Mouse (Mus musculus): ENCODE results near the gene Ttc1.
A peak's percentile ranks its signal among the peaks of the same experiment; 100 is the strongest.

Ttc1 gene

GRCm38 (mm10) chr11:43747233-43748226, at the start of gene Ttc1:
Gene Ttc1 (minus strand): TSS chr11:43748008.
- peak; percentile 93 for DNase-seq (ENCODE audit: low read depth, low spot score)

GRCm38 (mm10) chr11:43795992-43796391, 48.2 kb upstream of the Ttc1 start:
- DNase-seq (ENCODE audit: low read depth, low spot score): peak; percentile 11

DNA sequence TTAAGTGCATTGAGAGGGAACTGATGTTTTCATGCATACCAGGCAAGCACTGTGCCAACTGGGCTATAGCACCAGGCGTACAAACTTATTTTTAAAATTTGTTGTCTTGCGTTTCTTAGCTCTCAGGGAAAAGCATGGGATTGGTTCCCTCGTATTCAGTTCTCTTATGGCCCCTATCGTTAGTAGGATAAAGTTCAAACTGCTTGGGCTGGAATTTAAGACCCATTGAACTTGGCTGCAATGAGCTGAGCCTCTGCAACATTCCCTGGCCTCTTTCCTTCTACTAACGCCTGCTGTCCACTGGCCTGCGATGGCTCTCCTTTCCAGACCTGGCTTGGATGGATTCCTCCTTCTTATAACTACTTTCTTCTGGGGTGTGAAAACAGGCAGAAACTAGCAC, 42.6 kb upstream of the Ttc1 start:
- no peak for DNase-seq (ENCODE audit: low read depth, low spot score)

- DNase-seq (ENCODE audit: low read depth, low spot score): peak; percentile 28
Observed at GRCm38 (mm10) chr11:43783772-43784171, 36.0 kb upstream of the Ttc1 start.

GRCm38 (mm10) chr11:43783106-43783505, 35.3 kb upstream of the Ttc1 start:
- DNase-seq (ENCODE audit: low read depth, low spot score): no peak

- DNase-seq (ENCODE audit: low read depth, low spot score): no peak
Observed at GRCm38 (mm10) chr11:43779551-43779950, 31.7 kb upstream of the Ttc1 start.

- no peak for DNase-seq (ENCODE audit: low read depth, low spot score)
Observed at GRCm38 (mm10) chr11:43776324-43776694, 28.5 kb upstream of the Ttc1 start.

GRCm38 (mm10) chr11:43775469-43776323, 27.9 kb upstream of the Ttc1 start:
- no peak for DNase-seq (ENCODE audit: low read depth, low spot score)

- DNase-seq (ENCODE audit: low read depth, low spot score): no peak
Observed at GRCm38 (mm10) chr11:43773725-43774124, 25.9 kb upstream of the Ttc1 start.

DNA sequence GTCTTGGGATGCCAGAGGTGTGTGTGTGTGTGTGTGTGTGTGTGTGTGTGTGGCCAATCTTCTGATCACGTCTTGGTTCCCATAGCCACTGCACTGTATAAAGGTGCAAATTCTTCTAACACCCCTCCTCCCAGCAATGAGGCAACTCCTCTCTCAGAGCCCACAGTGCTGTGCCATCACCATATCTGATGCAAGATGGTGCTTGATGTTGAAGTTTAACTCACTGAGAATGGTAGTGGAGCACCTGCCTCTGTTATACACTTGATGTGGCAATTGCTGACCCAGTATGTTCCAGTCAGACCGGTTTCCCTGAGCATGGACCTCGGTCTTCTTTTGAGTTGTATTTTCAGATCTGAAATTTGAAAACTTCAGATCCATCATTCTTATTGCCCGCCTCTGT, 22.3 kb upstream of the Ttc1 start:
- DNase-seq (ENCODE audit: low read depth, low spot score): no peak

- no peak for DNase-seq (ENCODE audit: low read depth, low spot score)
Observed at GRCm38 (mm10) chr11:43767749-43768148, 19.9 kb upstream of the Ttc1 start.

DNA sequence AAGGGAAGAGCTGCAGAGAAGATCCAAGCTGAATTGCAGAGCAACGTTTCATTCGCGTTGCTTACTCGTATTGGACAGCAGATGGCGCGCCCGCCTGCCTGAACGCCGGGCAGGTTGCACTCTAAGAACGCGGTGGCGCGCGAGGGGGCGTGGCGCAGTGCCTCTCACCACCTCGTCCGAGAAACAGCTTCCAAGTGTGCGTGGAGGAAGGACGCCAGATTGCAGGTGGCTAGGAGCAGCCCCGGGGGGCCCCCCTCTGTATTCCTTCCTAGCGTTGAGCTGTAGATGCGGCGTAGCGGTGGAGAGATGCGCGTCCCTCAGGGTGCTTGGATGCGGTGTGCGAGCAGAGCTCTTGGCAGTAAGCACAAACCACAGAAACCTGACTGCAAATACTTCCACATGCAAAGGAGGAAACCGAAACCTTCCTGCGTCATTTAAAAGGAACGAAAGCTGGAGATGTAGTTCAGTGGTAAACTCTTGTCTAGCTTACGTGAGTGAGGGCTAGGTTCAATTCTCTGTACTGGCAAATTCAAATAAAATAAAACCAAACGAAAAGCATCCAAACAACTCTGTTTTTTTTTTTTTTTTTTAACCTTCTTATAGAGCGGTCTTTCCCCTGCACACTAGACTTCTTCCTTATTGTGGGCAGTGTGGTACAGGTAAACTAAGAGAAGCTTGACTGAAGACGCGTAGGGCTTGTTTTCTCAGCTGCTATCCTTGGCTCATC, 19.3 kb upstream of the Ttc1 start:
- DNase-seq (ENCODE audit: low read depth, low spot score): peak; percentile 23

DNA sequence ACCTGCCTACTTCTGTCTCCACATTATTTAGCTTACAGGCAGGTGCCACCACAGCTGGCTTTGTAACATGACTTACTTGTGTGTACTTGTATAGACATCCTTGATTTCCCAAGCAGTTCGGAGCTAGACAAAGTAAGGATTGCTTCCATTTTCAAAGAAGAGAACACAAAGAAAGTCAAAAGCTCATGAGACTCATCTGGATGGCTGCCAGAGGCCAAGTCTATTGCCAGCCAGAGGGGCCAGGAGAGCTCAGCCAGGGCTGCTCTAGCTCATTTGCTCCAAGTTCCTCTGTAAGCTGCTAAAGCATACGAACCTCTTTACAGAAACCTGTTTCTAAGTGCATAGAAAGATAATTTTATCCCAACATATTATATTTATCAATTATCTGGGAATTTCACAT, 10.6 kb upstream of the Ttc1 start:
- DNase-seq (ENCODE audit: low read depth, low spot score): no peak

DNA sequence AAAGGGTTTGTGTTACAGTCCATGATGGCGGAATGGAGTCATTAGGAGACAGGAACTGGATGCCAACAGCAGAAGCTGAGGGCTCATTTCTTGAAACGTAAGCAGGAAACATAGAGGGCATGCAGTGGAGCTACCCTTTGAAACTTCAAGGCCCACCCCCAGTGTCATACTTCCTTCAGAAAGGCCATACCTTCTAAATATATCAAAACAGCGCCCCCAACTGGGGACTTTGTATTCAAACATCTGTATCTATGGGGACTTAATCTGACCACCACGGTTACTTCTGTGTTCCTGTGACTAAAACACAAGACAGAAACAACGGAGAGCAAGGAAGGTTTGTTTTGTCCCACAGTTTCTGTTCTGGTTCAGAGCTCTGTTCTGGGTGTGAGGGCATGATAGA, 7.6 kb upstream of the Ttc1 start:
- DNase-seq (ENCODE audit: low read depth, low spot score): no peak

DNA sequence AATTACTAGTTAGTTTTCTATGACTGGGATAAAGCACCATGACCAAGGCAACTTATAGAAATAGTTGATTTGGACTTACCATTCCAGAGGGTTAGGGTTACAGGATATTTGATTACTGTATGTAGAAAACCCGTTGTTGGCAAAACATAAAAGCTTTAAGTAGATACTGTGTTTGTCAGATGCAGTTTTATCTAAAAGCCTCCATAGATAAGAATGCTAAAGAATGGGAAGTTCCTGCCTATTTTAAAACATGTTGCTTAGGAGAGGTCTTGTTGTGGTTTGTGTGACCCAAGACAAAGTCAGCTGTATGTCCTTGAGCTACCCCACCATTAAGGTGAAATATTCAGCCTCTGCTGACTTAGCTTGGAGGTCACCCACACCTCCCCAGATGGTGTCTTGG, 6.8 kb upstream of the Ttc1 start:
- no peak for DNase-seq (ENCODE audit: low read depth, low spot score)

DNA sequence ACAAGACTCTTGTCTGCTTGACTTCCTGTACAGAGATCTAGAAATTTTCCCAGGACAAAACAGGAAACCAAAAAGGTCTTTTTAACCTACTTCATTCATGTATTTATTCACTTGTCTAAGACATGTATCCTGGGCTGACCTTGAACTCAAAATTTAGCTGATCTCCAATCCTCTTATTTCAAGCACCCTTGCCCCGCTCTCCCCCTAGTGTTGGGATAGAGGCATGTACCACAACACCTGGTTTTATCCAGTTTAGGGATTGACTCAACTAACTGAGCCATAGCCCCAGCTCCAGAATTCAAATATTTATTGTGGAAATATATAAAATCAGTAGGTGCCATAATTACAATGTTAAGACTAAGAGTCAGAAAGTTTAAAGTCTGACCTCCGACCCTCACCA, 3.7 kb upstream of the Ttc1 start:
- no peak for DNase-seq (ENCODE audit: low read depth, low spot score)

DNA sequence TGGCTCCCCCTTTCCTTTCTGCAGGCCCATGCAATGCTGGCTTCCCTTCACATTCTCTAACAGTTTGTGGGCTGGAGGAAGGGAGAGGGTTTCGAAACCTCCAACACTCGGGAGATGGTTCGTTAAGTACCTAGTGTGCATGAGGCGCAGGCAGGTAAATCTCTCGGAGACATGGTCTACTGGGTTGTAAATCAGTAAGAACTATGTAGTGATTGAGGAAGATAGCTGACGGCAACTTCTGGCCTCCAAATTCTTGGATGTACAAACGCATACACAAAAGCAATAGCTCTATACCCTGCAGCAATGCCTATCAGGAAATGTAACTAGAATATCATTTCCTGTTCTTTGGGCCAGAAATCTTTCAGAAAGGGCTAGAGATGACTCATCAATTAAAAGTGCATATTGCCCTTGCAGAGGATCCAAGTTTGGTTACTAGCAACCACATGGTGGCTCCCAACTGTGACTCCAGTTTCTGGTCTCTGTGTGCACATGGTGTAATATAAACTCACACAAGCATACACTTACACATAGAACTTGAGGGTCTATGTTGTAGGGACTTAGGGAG, 19.0 kb downstream of the Ttc1 start:
- DNase-seq (ENCODE audit: low read depth, low spot score): no peak

- no peak for DNase-seq (ENCODE audit: low read depth, low spot score)
Observed at GRCm38 (mm10) chr11:43727796-43728195, 20.0 kb downstream of the Ttc1 start.

GRCm38 (mm10) chr11:43723411-43723810, 24.4 kb downstream of the Ttc1 start:
- DNase-seq (ENCODE audit: low read depth, low spot score): no peak

DNA sequence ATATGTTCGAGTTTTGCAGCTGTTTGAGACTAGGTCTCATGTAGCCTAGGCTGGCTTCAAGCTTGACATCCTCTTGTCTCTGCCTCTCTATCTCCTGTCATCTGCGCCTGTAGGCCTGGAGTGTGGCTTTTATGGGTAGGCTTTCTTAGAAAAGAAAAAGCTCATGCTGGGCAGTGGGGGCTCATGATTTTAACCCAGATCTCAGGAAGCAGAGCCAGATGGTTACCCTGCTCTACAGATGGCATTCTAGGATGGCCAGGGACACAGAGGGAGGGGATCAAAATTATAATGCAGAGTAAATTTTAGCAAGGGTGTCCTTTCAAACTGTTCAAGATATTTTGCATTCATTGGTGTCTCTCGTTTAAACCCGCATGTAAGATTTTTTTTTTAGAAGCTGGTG, 35.6 kb downstream of the Ttc1 start:
- no peak for DNase-seq (ENCODE audit: low read depth, low spot score)

DNA sequence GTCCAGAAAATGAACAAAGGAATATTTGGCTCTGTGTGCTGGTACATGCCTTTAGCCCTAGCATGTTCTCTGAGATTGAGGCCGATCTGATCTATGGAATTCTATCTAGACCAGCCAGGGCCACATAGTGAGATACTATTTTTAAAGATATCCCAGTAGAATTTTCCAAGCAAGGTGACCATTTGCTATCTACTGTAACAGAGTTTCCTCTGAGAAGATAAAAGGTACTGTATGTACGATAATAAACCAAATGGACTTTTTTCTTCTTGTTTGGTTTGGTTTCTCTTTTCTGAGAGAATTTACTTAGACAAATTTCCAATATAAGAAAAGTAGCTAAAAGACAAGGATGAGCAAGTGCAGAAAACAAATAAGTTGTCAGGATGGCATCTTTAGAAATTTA, 39.4 kb downstream of the Ttc1 start:
- DNase-seq (ENCODE audit: low read depth, low spot score): no peak

GRCm38 (mm10) chr11:43705751-43706150, 42.1 kb downstream of the Ttc1 start:
- DNase-seq (ENCODE audit: low read depth, low spot score): no peak
